Mouse (Mus musculus) embryonic facial prominence, embryonic 14.5 days (tissue): Measurements from ENCODE around the gene Izumo1r. TPM values are rescaled to one million over a fixed set of nuclear protein-coding genes. Genes with fewer than 3 reads are reported as not detected.

ENCODE experiments used
- ATAC-seq: fragments of 200-750 bp; cut with Nextera tagmentation; 2 replicates; pipeline ENCODE4 v1.8.0; 2017; ENCODE audit warnings: low read depth, moderate number of reproducible peaks, moderate TSS enrichment
- DNase-seq: peaks from one replicate; pipeline ENCODE4 v3.0.0-alpha.2; 2015; ENCODE audit warnings: low spot score
- H3K27ac ChIP-seq: fragments of 300-500 bp; sonication (generic); replicated peaks from 2 replicates; pipeline ENCODE4 v1.5.1; 2014; ENCODE audit warnings: low read depth, mild to moderate bottlenecking, low read length, moderate library complexity
- H3K27me3 ChIP-seq: fragments of 300-500 bp; sonication (generic); replicated peaks from 2 replicates; pipeline ENCODE4 v1.6.1; 2014; ENCODE audit warnings: low read length; ENCODE audit not compliant: control insufficient read depth, insufficient read depth
- H3K36me3 ChIP-seq: fragments of 300-500 bp; sonication (generic); 2 replicates; pipeline ENCODE4 v1.6.1; 2014; ENCODE audit warnings: low read length, mixed read lengths; ENCODE audit not compliant: control insufficient read depth, insufficient read depth
- H3K4me1 ChIP-seq: fragments of 300-500 bp; sonication (generic); 2 replicates; pipeline ENCODE4 v1.6.1; 2014; ENCODE audit warnings: antibody characterized with exemption, low read length; ENCODE audit not compliant: control insufficient read depth, insufficient read depth
- H3K4me2 ChIP-seq: fragments of 300-500 bp; sonication (generic); 2 replicates; pipeline ENCODE4 v1.6.1; 2014; ENCODE audit warnings: low read depth, mild to moderate bottlenecking, low read length, moderate library complexity, mixed read lengths
- H3K4me3 ChIP-seq: fragments of 300-500 bp; sonication (generic); 2 replicates; pipeline ENCODE4 v1.5.1; 2014; ENCODE audit warnings: low read depth, mild to moderate bottlenecking, low read length
- H3K9ac ChIP-seq: fragments of 300-500 bp; sonication (generic); 2 replicates; pipeline ENCODE4 v1.6.1; 2014; ENCODE audit warnings: low read depth, mild to moderate bottlenecking, low read length, moderate library complexity, mixed read lengths
- H3K9me3 ChIP-seq: fragments of 300-500 bp; sonication (generic); 2 replicates; pipeline ENCODE4 v1.6.1; 2016; ENCODE audit warnings: low read length; ENCODE audit not compliant: control insufficient read depth
- WGBS: fragments of 180-500 bp; shearing (Covaris S2); extraction: QIAGEN DNeasy Blood & Tissue Kit; methylation state at CpG from one replicate; pipeline ENCODE4 v1.1.7; 2014; 5-methylcytosine and 5-hydroxymethylcytosine counted together
- polyA plus RNA-seq: library from polyadenylated mRNA; unstranded; fragments of >200 nt; fragmentation: Nextera tagmentation; extraction: Ambion mirVana; gene quantifications from 2 replicates; pipeline ENCODE4 v1.2.1, GENCODE M21; 2014

Gene Izumo1r
- polyA plus RNA-seq, 1 experiment from 2014 or later, result 0.51 TPM

DNA sequence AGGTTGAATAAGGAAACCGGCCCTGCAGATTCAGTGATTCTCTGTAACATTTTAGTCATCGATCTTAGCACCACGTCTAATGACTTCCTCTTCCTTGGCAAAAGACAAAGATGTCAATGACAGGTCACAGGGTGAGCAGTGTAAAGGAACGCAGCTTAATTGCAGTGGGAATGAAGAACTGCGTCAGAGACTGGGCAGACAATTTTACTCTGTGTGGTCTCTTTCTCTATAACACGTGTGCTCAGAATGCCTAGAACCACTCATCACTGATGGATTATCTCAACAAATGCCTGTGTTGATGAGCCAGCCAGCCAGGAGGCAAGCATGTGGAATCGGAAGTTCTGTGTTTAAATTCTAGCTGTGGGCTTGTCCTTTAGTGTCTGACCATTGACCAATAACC lies 28.2 kb upstream of the Izumo1r start:
- no peak overlapping the region for H3K9ac ChIP-seq
- H3K27ac ChIP-seq, result no peak overlapping the region
- no peak for ATAC-seq
- no peaks in the 10 kb centered on the region for H3K9me3 ChIP-seq
- H3K4me1 ChIP-seq, result no peaks in the 10 kb centered on the region
- WGBS, result 42% methylated on average over 7 of the region's 7 CpGs
- H3K27me3 ChIP-seq, result no peaks in the 10 kb centered on the region
- DNase-seq, result no peak
- H3K4me2 ChIP-seq, result no peak overlapping the region
- no peaks in the 10 kb centered on the region for H3K36me3 ChIP-seq
- no peak overlapping the region for H3K4me3 ChIP-seq

DNA sequence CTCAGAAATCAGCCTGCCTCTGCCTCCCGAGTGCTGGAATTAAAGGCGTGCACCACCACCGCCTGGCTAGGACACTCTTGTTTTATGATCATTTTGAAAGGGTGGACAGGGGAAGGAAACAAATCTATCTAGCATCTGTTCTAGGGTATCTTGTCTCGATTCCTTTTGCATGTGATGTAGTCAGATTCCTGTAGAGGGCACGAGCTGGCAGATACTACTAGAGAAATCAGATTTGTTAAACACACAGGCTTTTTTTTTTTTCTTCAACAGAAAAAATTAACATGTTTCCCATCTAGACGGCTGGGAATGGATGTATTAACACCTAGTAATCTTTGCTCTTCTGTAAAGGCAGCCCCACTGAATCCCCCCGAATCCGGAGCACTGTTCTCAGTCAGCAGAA lies 27.5 kb upstream of the Izumo1r start:
- H3K36me3 ChIP-seq, result no peaks in the 10 kb centered on the region
- no peaks in the 10 kb centered on the region for H3K27me3 ChIP-seq

DNA sequence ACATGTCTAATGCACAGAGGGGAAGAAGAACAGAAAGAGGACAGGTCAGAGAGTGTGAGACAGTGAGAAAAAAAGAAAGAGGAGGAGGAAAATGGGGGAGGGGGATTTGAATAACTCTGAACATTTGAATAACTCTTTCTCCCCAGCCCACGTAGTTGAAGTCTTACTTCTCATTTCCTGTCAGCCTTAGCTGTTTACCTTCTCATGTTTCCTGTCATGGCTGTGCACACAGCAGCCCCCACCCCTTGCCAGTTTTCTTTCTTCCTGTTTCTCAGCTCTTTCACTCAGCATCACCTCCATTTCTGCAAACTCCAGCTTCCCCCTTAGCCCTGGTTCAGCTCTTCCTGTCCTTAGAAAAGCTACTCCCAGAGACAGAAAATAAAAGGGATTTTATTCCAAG lies 22.8 kb upstream of the Izumo1r start:
- Histone ChIP-seq H3K4me2 (no peak overlapping the region), H3K36me3 (no peaks in the 10 kb centered on the region), H3K27ac (no peak overlapping the region), H3K4me3 (no peak overlapping the region), H3K9me3 (no peaks in the 10 kb centered on the region), H3K4me1 (no peaks in the 10 kb centered on the region), H3K27me3 (no peaks in the 10 kb centered on the region), H3K9ac (no peak overlapping the region)
- ATAC-seq (no peak), DNase-seq (no peak)
- WGBS, result 8% methylated on average over 1 of the region's 1 CpGs

More for the DNA sequence above, 27.5 kb upstream of the Izumo1r start:
- H3K4me2 ChIP-seq, result no peak overlapping the region
- no peak overlapping the region for H3K9ac ChIP-seq
- no peak for ATAC-seq
- no peaks in the 10 kb centered on the region for H3K4me1 ChIP-seq
- H3K4me3 ChIP-seq, result no peak overlapping the region
- WGBS, result 80% methylated on average over 8 of the region's 8 CpGs
- DNase-seq, result no peak
- no peaks in the 10 kb centered on the region for H3K9me3 ChIP-seq
- H3K27ac ChIP-seq, result no peak overlapping the region

DNA sequence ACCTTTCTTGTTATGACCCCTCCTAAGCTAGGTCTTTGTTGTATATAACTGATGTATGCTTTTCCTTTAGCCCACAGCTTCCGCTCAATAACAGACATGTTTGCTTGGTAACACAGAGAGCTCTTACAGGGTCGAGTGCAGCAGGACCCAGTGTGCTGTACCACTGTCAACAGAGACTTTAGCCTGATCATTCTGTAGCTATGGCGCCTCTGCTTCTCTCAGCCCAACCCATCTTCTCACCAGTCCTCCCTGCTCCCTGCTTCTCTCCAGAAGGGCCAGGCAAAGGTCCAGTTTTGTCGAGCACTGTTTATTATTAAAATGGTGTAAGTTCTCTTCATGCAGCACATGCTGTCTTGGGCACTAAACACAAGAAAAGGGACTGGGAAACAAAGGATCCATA lies 19.9 kb upstream of the Izumo1r start:
- no peak for DNase-seq
- no peak for ATAC-seq
- WGBS, result 72% methylated on average over 4 of the region's 4 CpGs
- Histone ChIP-seq H3K4me3 (no peak overlapping the region), H3K9me3 (no peaks in the 10 kb centered on the region), H3K36me3 (no peaks in the 10 kb centered on the region), H3K27ac (no peak overlapping the region), H3K9ac (no peak overlapping the region), H3K4me2 (no peak overlapping the region), H3K4me1 (no peaks in the 10 kb centered on the region), H3K27me3 (no peaks in the 10 kb centered on the region)

DNA sequence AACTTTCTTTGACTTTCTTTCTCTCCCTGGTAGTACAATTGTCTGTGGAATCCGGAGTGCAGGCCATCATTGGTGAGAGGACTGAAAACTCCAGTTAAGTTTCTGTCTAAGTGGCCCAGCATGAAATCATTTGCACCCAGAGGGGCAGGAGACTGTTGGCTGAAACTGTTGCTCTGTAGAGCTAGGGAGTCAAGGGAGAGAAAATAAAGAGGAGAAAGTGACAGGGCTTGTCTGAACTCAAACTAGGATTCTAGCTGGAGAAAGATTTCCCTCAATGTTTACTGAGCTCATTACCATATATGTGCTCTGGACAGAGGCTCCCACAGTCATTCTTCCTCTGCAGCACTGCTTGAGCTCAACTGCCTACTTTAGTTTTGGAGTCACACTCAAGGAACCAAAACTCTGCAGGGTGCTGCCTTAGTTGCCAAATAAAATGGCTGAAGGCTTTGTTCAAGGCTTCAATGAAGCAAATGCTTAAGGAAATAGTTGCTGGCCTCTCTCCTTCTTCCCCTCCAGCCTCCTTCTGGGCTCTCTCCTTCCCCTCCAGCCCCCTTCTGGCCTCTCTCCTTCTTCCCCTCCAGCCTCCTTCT lies 18.3 kb upstream of the Izumo1r start:
- Histone ChIP-seq H3K9ac (no peak overlapping the region), H3K27me3 (no peaks in the 10 kb centered on the region), H3K9me3 (no peaks in the 10 kb centered on the region), H3K4me1 (no peaks in the 10 kb centered on the region), H3K4me3 (no peak overlapping the region), H3K36me3 (no peaks in the 10 kb centered on the region), H3K27ac (no peak overlapping the region), H3K4me2 (no peak overlapping the region)
- no peak for ATAC-seq
- WGBS, result 43% methylated on average over 1 of the region's 1 CpGs
- DNase-seq, result no peak

DNA sequence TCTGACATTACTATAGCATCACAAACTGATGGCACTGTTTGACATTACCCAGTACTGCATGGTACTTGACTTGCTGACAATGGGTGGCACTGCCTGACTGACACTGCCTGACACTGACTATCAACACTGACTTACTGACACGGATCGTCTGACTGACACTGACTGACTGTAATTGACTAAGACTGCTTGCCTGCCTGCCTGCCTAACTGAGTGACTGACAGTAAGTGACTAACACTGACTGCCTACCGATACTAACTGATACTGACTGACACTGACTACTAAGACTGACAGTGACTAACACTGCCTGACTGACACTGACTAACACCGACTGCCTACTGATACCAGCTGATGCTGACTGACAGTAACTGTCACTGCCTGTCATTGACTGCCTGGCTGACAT lies 17.5 kb upstream of the Izumo1r start:
- Histone ChIP-seq H3K9ac (no peak overlapping the region), H3K27ac (no peak overlapping the region), H3K9me3 (no peaks in the 10 kb centered on the region), H3K4me2 (no peak overlapping the region), H3K36me3 (no peaks in the 10 kb centered on the region), H3K4me3 (no peak overlapping the region), H3K27me3 (no peaks in the 10 kb centered on the region), H3K4me1 (no peaks in the 10 kb centered on the region)
- 64% methylated on average over 4 of the region's 4 CpGs for WGBS
- ATAC-seq (no peak), DNase-seq (no peak)

DNA sequence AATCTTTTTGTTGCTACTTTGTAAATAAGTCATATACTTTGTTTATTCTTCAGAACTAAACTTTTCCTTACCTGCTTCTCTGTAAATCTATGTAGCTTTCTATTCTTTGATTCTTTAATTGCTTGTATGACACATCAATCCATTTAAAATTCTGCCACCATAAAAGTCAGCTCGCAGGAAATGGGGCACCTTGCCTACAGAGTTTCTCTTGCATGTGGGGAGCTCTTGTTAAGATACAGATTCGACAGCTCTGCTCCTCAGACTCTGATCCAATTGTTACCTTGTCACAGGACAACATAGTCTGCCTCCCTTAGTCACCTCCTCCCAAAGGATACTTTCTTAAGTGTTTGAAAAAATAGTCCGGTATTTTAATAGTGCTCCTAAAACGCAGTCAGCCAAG lies 16.9 kb upstream of the Izumo1r start:
- DNase-seq, result no peak
- ATAC-seq, result no peak
- H3K36me3 ChIP-seq, result no peaks in the 10 kb centered on the region
- no peaks in the 10 kb centered on the region for H3K27me3 ChIP-seq
- H3K4me3 ChIP-seq, result no peak overlapping the region
- no peak overlapping the region for H3K9ac ChIP-seq
- no peaks in the 10 kb centered on the region for H3K9me3 ChIP-seq
- H3K4me1 ChIP-seq, result no peaks in the 10 kb centered on the region
- H3K4me2 ChIP-seq, result no peak overlapping the region
- WGBS, result 78% methylated on average over 4 of the region's 4 CpGs
- no peak overlapping the region for H3K27ac ChIP-seq

DNA sequence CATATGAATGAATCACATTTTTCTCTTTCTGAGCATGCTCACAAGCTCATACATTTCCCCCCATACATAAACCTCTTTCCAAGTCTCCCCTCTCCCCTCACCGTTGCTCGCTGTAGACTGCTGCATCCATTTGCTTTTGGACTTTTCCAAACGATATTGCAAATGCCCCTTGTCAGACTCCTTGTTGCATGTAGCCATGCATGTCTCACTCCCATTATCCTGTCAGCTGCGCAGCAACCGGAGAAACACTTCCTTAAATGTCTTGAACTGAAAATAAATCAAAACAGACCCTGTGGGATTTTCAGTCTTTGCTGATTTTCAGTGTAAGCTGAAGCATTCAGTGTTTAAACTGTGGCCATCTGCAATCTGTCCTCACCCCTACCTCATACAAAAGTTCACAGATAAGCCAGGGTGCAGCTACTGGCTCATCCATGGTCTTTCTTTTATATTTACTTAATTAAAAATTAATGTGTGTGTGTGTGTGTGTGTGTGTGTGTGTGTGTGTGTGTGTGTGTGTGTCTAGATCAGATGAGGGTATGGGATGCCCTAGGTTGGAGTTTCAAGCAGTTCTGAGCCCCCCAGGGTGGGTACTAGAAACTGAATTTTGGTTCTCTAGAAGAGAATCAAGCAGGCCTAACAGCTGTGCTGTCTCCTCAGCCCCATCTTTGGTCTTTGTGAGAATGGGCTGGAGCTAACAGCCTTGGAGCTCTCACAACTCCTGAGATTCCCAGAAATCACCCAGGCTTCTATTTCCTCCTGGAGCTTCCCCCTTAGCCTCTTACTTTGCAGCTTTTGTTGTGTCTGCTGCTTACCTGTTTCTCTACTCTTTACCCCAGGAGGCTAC lies 15.3 kb upstream of the Izumo1r start:
- no peak for DNase-seq
- H3K27ac ChIP-seq, result no peak overlapping the region
- H3K9me3 ChIP-seq, result no peaks in the 10 kb centered on the region
- no peak overlapping the region for H3K9ac ChIP-seq
- no peak overlapping the region for H3K4me2 ChIP-seq
- ATAC-seq, result no peak; the same call in 1 of the 2 replicates
- no peaks in the 10 kb centered on the region for H3K36me3 ChIP-seq
- no peaks in the 10 kb centered on the region for H3K4me1 ChIP-seq
- no peaks in the 10 kb centered on the region for H3K27me3 ChIP-seq
- WGBS, result 46% methylated on average over 5 of the region's 5 CpGs
- H3K4me3 ChIP-seq, result no peak overlapping the region

DNA sequence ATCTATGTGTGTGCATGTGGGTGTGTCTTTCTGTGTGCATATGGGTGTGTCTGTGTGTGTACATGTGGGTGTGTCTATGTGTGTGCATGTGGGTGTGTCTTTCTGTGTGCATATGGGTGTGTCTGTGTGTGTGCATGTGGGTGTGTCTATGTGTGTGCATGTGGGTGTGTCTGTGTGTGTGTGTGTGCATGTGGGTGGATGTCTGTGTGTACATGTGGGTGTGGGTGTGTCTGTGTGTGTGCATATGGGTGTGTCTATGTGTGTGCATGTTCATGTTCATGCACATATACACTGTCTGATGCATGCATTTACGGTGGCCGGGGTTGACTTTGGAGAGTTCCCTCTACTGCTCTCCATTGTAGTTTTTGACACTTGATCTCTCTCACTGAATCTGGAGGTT lies 13.9 kb upstream of the Izumo1r start:
- WGBS, result 79% methylated on average over 2 of the region's 2 CpGs

More for the DNA sequence above, 13.9 kb upstream of the Izumo1r start:
- Histone ChIP-seq H3K36me3 (no peaks in the 10 kb centered on the region), H3K9ac (no peak overlapping the region), H3K4me1 (no peaks in the 10 kb centered on the region), H3K27me3 (no peaks in the 10 kb centered on the region), H3K4me3 (no peak overlapping the region), H3K4me2 (no peak overlapping the region), H3K9me3 (no peaks in the 10 kb centered on the region), H3K27ac (no peak overlapping the region)
- DNase-seq, result no peak
- no peak for ATAC-seq
